Mouse (Mus musculus) 3134 (cell line): ENCODE measurements around the gene Gatad2b.
"Not testable (repeated sequence)": the region's sequence is repeated elsewhere in the genome, so short reads cannot be mapped to it uniquely, and the experiment has no call there.

Experiments
- DNase-seq: peaks from one replicate; pipeline ENCODE4 v3.0.0-alpha.2; 2011; ENCODE audit warnings: low spot score; ENCODE audit not compliant: insufficient read length; ENCODE audit errors: extremely low read depth

Gatad2b gene

DNA sequence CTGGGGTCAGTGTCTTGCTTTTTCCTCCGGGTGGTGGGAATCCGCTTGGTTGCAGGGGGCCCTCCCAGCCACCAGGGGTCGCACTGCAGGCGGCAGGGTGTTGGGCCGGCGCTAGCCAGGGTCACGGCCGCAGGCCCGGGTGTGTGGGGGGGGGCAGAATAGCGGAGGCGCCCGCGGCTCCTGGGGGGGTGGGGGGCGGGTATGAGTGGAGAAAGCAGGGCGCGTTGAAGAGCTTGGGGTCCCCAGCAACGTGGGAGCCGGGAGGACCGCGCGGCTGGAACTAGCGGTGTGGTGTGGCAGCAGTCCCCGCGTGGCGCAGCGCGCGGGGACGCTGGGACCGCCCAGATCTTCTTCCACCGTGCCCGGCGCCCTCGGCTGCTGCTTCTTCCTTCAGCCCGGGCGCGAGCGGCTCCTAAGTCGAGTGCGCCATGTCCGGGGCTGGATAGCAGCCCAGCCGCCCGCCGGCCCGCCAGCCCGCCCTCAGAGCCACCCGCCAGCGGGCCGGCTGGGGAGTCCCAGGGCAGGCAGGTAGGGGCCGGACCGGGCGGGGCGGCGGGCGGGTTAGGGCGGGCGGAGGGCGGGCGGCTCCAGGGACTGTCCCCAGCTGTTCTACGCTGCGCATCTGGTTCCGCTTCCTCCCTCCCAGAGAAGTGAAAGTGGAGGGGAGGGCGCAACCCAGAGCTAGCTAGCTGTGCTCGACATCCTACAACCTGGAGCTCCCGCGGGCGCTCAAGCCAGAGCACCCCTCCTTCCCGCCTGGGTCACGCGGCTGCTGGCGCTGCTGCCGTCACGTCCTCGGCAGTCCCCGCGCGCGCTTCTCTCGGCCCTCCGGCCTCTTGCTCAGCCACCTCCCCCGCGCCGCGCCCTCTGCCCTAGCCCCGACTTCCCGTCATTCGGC is 27.7 kb upstream of the Gatad2b start, which contains the start of gene Dennd4b:
Gene Dennd4b, plus strand, starts transcription at position 152 of the 898 bp plus-strand sequence.
- peak; percentile 91 for DNase-seq

DNA sequence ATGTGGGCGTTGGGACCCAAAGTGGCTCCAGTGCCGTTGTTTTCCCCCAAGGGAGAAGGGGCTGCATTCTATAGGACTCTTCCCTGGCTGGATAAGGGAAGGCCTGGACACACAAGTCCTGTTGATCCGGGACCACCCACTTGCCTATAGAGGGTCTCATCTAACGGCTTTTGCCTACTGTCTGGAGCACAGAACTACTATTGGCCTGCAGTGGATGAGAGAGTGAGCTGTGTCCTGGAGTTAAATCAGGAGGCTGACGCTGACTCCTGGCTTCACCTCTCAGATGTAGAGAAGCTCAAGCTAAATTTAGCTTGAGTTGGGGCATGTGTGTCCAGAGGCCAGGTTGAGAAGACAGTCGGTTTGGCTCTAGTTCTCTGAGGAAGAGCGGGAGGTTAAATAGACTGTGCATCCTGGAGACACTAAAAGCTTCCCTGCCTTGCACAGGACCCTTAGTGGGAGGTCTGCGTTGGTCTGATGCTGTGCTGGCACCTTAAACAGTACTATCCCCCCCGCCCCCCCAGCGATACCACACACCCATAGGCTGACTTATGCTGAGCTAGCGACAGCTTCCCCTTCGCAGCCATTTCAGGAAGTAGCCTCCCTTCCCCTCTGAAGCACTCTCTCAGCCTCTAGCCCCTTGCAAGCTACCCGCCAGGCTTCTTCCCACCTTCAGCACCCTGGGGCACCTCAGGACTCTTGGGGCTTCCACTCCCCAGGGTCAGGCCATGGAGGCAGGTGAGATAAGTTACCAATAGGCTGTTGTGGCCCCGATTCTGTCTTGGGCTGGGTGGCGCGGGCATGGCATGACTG is 26.8 kb upstream of the Gatad2b start:
- DNase-seq: no peak

DNA sequence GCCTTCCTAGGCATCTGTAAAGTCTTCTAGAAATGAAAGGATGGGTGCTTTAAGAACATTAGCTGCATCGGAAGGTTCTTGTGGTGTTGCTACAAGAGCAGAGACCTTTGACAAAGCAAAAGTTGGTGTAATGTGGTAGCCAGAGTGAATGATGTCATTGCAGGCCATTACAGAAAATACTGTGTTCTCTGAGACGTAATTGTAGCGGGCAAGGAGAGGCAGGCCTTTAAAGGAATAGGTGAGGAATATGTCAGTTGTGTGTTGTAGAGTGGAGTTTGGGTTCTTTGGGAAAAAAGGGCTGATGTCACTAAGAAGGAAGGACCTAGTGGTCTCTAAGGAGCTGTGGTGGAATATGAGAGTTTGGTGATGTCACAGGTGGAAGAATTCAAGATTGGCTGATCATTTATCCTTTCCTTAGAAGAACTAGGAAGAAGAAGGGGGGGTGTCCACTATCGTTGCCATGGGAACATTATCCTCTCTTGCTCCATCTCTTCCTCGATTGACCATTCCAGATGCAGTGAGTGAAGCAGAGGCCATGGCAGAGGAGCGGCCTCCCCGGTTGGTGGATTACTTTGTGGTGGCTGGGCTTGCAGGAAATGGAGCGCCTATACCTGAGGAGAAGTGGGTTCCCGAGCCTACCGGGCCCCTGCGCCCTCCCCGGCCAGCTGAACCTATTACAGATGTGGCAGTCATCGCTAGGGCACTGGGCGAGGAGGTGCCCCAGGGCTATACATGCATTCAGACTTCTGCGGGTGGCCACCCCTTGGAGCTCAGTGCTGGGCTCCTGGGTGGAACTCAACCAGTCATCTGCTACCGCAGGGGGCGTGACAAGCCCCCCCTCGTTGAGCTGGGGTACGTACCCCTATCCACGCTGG is 25.8 kb upstream of the Gatad2b start:
- no peak for DNase-seq

DNA sequence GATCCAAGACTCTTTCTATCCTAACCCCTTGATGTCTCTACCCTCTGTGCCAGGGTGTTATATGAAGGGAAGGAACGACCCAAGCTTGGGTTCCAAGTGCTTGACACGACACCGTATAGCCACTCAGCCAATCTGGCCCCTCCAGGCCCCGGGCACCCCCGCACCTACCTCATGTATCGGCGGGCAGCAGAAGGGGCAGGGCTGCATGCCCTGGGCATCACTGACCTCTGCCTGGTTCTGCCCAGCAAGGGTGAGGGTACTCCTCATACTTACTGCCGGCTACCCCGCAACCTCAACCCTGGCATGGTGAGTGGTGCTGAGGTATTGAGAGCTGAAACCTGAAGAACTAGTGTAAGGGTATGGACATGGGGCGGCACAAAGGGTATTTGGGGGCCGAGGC is 24.8 kb upstream of the Gatad2b start:
- no peak for DNase-seq

DNA sequence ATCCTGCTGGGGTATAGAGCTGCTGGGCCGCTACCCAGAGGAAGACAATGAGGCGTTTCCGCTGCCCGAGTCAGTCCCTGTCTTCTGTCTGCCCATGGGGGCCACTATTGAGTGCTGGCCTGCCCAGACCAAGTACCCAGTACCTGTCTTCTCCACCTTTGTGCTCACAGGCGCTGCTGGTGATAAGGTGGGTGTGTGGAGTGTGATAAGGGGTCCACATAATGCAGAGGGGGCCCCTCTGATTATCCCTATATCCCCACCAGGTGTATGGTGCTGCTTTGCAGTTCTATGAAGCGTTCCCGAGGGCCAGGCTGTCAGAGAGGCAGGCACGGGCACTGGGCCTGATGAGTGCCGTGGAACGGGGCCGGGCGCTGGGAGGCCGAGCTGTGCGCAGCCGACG is 24.0 kb upstream of the Gatad2b start:
- DNase-seq: no peak

DNA sequence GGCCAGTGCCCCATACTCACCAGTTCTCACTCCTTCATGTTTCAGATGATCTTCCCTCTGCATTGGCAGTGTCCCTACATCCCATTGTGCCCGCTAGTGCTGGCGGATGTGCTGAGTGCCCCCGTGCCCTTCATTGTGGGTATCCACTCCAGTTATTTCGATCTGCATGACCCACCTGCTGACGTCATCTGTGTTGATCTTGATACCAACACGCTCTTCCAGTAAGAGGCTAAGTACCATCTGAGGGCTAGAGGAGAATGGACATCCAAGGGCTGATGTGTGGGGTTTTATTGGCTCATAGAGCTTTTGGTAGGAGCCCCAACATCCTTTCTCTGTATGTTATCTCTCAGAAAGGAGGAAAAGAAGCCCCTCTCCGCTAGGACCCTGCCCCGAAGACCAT is 22.2 kb upstream of the Gatad2b start:
- no peak for DNase-seq

DNA sequence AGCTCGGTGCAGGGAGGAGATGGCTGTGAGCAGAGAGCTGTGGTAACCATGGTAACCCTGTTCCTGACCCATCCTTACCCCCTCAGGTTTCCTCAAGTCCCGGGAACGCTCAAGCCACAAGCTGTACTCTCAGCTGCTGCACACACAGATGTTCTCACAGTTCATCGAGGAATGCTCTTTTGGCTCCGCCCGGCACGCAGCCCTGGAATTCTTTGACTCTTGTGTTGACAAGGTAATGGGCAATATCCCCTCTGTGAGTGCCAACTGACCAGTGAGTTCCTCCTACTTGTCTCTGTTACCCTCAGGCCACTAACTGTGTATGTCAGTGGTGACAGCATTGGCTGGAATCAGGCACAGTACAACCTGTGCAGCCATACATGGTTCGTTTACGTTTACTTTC is 20.8 kb upstream of the Gatad2b start:
- no peak for DNase-seq

DNA sequence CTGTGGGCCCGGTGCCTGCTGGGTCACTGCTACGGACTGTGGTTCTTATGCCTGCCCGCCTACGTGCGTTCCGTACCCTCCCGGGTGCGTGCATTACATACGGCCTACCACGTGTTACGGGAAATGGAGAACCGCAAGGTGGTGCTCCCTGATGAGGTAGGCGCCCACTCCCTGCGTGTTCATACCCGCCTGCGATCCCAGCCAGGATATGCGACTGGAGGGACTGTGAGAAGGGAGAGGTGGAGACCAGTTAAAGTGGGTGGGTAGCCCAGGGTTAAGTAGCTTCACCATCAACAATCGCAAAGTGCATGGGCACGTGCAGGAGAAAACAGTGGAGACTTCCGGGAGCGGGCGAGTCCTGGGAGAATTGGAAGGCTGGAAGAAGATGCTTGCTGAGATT is 19.1 kb upstream of the Gatad2b start:
- DNase-seq: no peak

DNA sequence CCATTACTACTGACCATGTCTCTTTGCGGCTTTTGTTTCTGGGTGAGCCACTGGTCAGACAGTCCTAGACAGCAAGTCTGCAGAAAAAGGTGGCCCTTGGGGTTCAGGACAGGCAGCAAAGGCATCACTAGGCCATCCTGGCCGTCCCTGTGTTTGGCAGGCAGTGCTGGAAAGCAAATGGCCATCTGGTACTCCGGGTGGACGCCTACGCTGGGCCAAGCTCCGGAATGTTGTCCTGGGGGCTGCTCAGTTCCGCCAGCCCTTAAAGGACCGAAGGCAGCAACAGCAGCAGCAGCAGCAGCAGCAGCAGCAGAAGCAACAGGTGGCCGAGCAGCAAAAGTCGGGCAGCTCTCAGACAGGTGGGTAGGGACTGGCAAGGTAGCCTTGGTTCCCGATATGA is 17.7 kb upstream of the Gatad2b start:
- no peak for DNase-seq

DNA sequence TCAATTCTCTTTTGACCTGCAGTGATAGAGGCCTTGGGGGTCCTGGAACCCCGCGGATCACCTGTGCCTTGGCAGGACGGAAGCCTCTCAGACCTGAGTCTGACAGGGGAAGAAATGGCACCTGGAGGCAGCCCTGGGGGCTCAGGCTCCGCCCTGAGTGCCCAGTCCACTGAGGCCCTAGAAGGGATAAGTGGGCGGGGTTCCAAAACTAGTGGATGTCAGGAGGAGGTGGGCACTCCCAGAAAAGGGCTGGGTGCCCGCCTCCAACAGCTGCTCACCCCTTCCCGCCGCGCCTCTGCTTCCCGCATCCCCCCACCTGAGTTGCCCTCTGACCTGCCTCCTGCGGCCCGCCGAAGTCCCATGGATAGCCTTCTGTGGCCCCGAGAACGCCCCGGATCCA is 16.1 kb upstream of the Gatad2b start:
- no peak for DNase-seq

DNA sequence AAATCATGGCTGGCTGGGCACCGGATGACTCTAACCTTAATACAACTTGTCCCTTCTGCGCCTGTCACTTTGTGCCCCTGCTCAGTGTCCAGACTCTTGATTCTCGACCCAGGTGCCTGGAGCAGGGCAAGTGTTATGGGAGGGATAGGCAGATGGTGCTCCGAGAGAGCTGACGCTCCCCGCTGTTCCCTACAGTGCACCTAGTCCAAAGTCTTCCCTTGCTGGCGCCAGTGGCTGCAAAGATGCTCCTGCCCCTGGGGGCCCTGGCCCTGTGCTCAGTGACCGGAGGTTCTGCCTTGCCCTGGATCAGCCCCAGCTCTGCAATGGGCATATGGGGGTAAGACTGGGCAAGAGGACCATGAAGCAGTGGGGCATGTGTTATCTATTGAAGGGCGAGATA is 15.2 kb upstream of the Gatad2b start:
- DNase-seq: no peak

DNA sequence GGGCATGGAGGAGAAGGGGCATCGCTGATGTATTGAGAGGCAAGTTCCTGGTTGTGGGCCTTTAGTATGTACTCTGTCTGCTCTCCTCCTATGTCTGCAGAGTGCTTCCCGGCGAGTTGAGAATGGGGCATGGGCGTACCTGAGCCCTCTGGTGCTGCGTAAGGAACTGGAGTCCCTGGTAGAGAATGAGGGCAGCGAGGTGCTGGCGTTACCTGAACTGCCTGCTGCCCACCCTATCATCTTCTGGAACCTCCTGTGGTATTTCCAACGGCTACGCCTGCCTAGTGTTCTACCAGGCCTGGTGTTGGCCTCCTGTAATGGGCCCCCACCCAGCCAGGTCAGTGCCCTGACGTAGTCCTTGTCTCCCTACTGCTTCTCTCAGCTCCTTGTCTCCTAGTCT is 14.8 kb upstream of the Gatad2b start:
- DNase-seq: no peak

DNA sequence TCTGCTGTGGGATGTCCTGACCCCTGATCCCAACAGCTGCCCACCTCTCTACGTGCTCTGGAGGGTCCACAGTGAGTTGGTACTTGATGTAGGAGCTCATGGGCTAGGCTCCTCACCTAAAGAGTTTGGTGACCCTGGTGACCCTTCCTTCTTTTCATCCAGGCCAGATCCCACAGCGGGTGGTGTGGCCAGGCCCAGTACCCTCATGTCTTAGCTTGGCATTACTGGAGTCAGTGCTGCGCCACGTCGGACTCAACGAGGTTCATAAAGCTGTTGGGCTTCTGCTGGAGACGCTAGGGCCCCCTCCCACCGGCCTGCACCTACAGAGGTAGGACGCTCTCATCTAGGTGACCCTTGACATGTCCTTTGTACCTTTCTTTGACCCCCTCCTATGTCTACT is 13.8 kb upstream of the Gatad2b start:
- no peak for DNase-seq

DNA sequence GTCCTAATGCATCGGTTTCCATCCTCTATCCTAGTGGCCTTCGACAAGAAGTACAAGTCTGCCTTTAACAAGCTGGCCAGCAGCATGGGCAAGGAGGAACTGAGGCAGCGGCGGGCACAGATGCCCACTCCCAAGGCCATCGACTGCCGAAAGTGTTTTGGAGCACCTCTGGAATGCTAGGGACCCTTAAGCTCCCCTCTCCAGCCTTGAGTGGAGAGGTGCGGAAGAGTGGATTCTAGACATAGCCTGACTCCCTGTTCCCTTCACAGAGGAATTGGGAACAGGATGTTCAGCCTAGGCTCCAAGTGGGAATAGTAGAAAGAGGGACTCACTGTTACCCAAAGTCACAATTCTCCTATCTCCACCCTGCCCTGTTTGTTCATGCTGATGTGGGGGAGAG is 13.2 kb upstream of the Gatad2b start:
- no peak for DNase-seq

DNA sequence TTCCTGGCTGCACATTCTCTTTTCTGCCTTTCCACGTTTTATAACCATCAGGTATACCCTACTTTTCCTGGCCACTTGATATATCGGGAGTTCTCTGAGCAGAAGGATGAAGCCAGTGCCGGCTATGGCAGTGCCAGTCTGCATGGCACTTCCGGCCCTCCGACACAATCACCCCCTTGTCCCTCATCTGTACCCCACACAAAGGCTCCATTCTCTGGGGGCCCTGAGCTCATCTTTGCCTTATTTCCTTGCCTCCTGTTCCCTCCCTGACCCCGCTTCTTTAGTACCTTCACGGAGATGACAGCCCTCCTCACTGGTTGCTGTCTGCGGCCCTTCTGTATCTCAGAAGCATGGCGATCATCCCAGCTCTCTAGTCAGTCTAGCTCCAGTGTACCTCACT is 12.3 kb upstream of the Gatad2b start:
- DNase-seq: no peak

DNA sequence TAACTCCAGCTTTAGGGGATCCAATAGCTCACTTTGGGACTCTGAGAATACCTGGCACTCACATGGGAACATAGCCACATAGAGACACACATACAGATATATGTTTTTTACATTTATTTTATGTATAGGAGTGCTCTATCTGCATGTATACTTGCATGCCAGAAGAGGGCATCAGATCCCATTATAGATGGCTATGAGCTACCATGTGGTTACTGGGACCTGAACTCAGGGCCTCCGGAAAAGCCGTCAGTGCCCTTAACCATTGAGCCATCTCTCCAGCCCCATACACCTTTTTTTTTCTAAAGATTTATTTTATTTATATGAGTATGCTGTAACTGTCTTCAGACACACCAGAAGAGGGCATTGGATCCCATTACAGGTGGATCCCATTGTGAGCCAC is 8.8 kb upstream of the Gatad2b start:
- DNase-seq: no peak

DNA sequence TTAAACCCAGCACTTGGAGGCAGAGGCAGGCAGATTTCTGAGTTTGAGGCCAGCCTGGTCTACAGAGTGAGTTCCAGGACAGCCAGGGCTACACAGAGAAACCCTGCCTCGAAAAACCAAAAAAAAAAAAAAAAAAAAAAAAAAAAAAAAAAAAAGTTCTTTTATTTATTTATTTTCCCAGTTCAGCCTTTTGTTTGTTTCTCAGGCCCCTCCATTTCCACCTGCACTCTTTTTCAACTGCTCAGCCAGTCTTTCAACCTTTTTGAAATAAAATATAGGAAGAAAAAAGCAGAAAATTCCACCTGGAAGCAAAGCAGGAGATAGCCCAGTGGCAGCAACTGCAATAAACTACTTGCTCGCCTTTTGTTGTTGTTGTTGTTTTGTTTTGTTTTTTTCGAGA is 3.6 kb upstream of the Gatad2b start:
- DNase-seq: not testable (repeated sequence)

DNA sequence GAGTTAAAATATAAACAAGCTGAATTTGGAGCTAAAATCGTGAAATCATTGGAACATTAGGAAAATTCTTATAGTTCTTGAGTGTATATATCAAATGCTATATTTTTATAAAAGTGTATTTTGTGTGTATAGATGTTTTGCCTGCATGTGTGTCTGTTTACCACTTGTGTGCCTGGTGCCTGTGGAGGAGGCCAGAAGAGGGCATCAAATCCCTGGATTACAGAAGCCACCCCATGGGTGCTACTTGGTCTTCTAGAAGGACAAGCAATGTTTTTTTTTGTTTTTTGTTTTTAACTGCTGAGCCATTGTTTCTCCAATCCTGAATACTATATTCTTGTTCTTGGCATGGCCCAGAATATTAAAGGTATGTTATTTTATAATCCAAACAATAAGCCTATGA is 2.4 kb upstream of the Gatad2b start:
- no peak for DNase-seq

DNA sequence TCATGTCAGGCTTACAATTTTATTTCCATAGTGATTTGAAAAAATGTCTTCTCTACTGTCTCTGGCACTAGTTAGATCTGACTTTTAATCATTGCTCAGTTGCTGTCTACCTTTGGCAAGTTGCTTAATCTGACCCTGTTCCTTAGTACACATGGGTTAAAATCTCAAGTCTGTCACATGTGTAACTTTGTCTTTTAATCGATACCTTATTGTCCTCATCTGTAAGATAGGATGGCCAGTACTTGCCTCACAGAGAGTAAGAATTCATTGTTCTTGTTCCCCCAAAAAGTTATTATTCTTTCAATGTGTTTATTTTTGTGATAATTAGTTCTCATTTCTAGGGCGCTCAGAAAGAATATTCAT is 1.0 kb upstream of the Gatad2b start:
- DNase-seq: no peak

DNA sequence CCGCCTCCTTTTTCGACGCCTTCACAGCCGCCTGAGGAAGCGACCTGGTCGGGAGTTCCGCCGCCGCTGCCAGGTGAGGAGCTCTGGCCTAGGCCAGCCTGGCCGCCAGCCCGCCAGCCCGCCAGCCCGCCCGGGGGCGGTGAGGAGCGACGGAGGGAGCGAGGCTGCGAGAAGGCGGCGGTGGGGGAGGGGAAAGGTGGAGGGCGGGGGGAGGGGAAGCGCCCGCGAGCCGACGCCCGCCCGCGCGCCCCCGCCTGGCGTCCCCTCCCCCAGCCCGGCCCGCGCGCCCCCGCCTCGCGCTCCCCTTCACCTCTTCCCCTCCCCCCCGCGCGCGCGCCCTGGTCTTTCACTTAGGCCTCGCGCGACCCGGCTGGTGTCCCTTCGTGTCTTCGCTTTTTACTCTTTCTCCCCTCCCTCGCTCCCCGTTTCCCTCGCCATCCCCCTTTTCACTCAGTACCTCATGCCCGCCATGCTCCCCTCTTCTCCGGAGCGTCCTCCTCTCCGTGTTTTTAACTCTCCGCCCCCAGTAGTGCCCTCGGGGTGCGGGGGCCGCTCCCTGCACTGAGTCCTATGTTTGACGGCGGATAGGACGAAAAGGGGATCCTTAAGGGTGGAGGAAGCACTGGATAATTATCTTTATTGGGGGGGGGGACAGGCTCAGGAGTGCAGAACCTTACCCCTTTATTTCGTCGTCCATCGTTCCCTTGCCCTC is 530 bp downstream of the Gatad2b start:
- peak; percentile 56 for DNase-seq
